Mouse (Mus musculus) liver, embryonic 13.5 days (tissue): ENCODE measurements around the gene Lrp2. TPM values are rescaled to one million over a fixed set of nuclear protein-coding genes. Genes with fewer than 3 reads are reported as not detected.

Experiments
- polyA plus RNA-seq: library from polyadenylated mRNA; unstranded; fragments of >200 nt; fragmentation: Nextera tagmentation; extraction: Ambion mirVana; gene quantifications from 2 replicates; pipeline ENCODE4 v1.2.1, GENCODE M21; 2015

The Lrp2 gene
- polyA plus RNA-seq, 1 experiment from 2014 or later: 0.06 TPM

Other genes with a start within 250 kb of the Lrp2 start
- gene Abcb11, start 243.4 kb downstream of the Lrp2 start, polyA plus RNA-seq: 2.3 and 3.0 TPM in 2 replicates
- 0.10 TPM in 2 replicates for gene Dhrs9, start 205.6 kb downstream of the Lrp2 start, polyA plus RNA-seq
- gene Bbs5, start 61.1 kb upstream of the Lrp2 start, polyA plus RNA-seq: 4.7 and 6.4 TPM in 2 replicates
- 0.42 and 0.43 TPM in 2 replicates for gene Klhl41, start 84.1 kb upstream of the Lrp2 start, polyA plus RNA-seq
- 4.1 and 6.0 TPM in 2 replicates for gene Fastkd1, start 127.5 kb upstream of the Lrp2 start, polyA plus RNA-seq
- 79.7 and 100 TPM in 2 replicates for gene Ppig, start 136.5 kb upstream of the Lrp2 start, polyA plus RNA-seq
- gene Ccdc173, start 203.5 kb upstream of the Lrp2 start, polyA plus RNA-seq: 0.21 and 0.28 TPM in 2 replicates
- gene Phospho2, start 203.6 kb upstream of the Lrp2 start, polyA plus RNA-seq: 13.0 and 18.1 TPM in 2 replicates
- gene Klhl23, start 235.9 kb upstream of the Lrp2 start, polyA plus RNA-seq: 20.2 and 24.7 TPM in 2 replicates